Mouse (Mus musculus): ENCODE data around the gene Mapkapk2.

Mapkapk2 gene

DNA sequence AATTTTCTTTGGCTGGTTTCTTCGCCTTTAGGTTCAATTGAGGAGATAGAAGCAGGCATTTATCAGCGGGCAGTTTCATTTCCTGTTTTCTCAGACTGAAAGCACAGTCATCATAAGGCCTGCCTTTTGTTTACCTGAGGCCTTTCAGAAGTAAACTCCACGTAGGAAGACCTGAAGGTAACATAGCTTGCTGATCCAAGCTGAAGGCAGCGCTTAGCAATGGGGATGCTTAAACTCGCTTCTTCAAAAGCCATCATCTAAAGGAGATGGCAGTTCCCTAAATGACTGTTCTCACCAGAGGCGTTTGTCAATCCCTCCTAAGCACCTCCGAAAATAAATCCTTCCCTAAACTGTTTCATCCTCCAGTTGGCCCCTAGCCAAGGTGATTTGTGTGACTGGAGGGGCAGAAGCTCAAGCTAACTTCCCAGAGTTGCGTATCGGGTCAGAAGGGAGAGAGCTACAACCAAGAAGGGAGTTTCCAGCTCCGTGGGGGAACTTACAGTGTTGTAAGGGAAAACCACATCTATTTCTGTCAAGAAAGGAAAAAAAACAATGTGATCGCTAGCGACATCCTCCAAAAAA, 13.0 kb upstream of the Mapkapk2 start:
- DNase-seq (ENCODE audit: low spot score), result no peak

DNA sequence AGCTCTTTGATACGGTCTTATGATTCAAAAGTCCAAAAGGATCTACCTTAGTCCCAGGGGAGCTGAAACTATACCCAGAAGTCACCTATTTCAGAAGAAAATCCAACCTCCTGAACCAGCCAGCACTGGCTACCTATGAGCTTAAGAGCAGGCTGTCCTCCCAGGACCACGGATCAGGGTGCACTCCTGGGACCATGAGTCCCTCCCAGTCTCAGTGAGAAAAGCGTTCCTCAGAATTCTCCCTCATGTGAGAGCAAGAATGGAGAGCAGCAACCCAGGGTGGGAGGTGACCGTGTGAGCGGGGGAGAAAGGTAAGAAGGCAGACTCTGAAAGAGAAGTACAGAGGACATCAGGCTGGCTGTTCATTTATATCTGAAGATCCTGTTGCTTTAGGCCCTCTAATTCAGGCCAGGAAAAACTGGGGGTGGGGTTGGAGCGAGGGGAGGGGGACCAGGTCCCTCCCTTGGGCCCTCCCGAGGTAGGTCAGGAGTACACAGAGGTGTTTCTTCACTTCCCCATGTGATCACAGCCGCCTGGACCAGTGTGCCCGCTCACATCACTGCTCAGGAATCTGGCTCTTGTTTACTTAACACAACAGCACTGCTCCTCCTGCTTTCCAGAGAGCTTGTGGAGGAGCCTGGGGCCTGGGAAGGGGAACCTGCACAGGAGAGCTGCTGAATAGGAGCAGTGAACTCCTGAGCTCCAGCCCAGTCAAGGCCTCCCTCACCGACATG, 10.1 kb upstream of the Mapkapk2 start:
- no peak for DNase-seq (ENCODE audit: low spot score)

DNA sequence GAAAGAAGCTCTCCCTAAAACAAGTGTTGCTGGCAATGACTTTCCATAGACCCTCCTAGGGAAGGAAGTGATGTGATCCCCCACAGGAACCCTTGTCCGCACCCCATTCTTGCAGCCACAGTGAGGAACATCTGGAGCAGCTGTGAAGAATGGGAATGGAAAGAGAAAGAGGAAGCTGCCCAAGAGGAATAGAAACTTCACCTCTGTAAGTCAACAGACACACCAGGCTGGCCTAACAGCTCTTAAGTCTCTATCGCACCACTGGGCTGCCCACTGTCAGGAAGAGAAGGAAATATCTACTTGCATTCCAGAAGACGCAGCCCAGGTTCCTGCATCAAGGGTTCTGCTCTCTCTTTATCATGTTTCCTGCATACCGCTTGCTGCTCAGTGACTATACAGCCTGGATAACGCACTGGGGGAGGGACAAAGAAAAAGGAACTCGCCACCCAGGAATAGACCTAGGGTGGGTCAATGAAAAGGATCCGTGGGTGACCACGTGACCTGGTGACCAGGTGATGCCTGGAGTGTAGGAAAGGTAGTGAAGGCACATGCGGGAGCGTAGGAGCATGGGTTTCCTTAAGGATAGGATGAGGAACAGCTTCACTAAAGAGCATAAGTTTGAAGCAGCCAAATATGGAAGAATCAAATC, 6.3 kb upstream of the Mapkapk2 start:
- no peak for DNase-seq (ENCODE audit: low spot score)

DNA sequence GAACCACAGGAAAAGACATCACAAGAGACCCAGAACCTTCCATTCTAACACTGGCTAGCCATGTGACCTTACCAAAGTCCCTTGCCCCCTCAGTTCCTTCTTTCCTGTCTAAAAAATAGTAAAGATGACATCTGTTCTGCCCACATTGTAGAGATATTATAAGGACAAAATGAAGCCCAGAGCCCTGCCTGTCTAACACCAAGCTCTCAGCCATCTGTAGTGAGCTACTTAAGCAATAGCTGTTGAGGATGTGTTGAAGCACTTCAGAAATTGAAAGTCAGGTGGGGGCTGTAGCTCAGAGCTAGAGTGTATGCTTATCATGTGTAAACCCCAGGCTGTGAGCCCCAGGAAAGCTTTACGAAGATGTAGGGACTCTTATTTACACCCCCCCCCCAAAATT, 3.2 kb upstream of the Mapkapk2 start:
- no peak for DNase-seq (ENCODE audit: low spot score)

DNA sequence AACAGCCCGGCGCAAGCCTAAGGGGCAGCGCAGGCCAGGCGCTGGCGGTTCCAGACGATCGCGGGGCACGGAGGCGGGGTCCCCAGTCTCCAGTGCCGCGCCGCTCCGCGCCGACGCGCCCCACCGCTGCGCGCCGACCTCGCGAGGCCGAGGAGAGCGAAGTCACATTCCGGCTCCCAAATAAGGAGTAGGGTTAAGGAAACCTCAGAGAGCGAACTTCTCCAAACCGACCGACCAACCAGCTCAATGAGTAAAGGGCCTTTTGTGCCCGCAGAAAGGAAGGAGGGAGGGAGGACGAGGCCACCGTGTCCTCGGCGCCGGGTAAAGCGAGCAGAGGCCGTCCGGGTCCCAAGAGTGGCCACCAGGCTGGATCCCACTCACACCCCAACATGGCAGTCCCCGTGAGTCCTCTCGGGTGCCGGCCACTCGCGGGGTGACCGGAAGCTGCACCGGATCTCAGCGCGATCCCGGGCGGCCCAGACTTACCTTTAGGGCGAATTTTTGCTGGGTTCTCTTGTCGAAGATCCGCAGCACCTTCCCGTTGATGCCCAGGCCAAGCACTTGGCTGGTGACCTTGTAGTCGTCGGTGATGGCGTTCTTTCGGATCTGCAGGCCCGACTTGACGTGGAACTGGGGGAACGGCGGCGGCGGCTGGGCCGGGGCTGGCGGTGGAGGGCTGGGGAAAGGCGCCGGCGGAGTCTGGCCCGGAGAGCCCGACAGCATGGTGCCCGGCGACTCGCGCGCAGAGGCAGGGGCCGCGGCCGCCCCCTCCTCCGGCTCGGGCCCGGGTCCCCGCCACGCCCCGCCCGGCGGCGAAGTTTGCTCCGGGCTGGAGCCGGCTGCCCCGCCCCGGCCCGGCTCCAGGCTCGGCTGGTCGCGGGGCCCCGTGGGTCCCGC, 575 bp downstream of the Mapkapk2 start:
- no peak for DNase-seq (ENCODE audit: low spot score)

DNA sequence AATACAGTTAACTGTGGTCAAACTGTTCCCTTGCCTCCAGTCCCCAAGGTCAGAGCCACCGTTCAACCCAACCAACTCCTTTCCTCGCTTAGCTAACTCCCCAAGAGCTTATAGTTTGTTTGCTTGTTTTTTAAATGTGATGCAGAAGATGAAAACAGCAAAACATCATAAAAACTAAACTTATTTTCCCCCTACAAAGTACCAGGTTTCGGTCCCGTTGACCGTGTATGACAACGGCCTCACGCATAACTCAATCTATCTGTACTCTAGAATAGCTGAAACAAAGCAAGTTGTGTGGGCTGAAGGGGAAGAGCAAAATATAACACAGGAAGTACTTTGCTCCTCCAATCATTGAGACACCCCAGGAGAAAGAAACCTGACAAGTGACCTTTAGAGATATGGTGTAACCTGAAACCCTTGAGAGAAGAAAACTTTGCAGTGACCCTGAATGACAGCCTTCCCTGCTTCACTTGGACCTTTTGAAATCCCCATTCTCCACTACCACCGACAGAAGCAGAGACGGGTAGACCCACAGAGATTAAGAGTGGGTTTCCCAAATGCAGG, 1.4 kb downstream of the Mapkapk2 start:
- DNase-seq (ENCODE audit: low spot score), result no peak

DNA sequence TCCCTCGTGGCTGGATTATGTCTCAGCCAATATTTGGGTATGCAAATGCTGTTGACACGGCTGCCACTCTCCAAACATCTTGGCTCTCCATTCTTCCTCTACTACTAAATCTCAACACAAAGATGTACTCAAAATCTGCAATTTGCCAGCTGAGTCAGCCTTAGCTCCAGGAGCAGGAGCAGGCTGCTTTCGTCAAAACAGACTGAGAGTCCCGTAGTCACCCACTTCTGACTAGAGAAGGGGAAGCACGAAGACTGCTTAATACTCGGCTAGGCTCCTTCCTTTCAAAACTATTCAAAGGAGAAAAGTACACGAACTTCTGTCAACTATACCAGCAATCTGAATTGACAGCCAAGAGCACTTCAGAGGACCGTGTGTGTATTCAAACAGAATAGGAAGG, 2.1 kb downstream of the Mapkapk2 start:
- no peak for DNase-seq (ENCODE audit: low spot score)

DNA sequence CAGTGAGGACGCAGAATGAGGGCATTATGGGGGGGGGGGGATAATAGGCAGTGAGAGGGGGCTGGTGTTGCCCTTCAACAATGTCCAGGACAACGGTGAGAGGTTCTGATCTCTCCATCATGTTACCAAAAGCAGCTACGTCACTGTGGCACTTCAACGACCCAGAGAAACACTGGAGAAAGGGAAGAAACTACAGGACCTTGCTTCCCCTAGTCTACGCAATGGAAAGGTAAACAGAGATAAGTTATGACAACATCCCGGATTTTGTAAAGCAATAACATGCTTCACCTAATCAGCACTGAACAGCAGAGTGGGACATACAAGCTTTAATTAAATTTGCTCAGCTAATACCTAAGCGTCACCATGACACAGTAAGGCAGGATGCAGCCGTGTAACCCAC, 3.7 kb downstream of the Mapkapk2 start:
- no peak for DNase-seq (ENCODE audit: low spot score)

DNA sequence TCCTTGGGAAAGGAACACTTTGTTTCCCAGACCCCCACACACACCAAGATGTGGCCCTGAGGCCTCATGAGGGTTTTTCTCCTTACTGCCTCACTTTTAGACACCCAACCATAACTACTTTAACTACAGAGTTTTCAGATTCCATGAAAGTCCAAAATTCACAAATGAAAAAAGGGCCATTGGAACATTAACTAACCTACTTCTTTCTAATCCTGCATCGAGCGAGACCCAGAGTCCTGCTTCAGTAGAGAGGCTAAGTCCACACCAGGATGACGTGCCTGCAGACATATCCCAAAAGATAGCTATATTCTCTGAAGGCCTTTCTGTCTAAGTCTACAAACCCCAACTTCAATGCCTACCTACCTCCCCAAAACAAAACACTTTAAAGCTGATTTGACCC, 4.8 kb downstream of the Mapkapk2 start:
- no peak for DNase-seq (ENCODE audit: low spot score)

DNA sequence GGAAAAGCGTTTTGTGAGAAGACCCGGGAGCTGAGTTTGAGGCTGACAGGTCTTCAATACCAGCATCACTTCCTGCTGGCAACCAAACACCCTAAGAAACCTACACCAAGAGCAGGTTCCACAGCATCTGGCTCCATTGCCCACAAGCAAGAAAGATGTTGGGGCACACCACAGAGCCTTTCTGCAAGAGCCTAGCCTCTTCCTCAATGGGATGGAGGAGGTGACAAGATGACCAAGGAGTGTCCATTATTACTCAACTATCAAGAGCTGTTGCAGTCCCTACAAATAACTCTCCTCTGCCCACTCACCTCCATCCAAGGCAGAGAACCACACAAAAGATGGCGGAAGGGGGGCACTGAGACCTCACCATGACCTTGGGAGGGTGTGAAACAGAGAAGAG, 5.5 kb downstream of the Mapkapk2 start:
- no peak for DNase-seq (ENCODE audit: low spot score)

DNA sequence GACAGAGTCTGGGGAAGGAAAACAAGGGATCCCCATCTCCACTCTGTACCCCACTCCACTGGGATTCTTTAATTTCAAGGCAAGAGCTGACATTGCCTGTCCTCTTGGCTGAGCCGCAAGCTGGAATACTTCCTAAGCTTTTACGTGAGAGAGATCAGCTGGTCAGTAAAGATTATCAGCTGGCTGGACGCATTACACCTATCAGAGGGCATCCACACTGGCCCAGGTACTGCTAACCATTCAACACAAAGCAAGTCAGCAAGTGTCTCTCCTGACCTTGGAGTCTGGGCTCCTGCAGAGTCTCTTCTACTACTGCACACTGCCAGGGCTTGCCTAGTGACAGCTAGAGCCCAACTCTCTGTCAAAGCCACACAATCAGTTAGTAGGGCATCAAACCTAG, 6.1 kb downstream of the Mapkapk2 start:
- no peak for DNase-seq (ENCODE audit: low spot score)

DNA sequence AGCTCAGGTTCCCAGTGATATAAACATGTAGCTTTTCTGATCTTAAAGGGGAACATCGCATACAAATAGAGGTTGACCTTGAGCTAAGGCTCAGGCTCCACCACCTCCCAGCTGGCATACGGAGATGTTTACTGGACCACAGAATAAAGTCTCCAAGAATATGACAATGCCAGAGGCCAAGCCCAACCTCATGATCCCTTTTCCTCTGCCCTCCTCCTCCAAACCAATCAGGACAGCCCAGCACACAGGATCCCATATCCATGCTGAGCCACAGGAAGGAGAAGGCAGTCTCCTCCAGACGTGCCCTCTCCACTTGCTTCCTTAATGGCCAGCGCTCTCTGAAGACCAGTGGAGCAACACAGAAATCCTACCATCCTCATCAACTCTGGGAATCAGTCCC, 6.7 kb downstream of the Mapkapk2 start:
- no peak for DNase-seq (ENCODE audit: low spot score)

DNA sequence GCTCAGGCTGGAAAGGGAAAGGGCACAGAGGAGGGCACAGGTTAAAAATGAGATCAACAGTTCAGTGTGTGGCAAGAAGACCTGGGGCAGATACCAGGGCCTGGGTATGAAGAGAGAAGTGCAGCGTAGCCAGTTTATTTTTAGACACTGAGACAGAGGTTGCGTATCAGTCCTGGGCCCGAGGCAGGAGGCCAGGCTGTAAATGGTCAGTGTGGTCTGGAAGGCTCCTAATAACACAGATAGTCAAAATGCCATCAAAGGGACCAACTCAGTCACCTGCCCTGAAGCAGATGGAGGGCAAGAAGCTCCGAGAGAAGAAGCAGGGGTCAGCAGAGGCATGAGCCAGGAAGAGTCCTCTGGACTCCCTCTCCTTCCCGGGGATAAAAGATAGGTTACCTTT, 7.4 kb downstream of the Mapkapk2 start:
- no peak for DNase-seq (ENCODE audit: low spot score)

DNA sequence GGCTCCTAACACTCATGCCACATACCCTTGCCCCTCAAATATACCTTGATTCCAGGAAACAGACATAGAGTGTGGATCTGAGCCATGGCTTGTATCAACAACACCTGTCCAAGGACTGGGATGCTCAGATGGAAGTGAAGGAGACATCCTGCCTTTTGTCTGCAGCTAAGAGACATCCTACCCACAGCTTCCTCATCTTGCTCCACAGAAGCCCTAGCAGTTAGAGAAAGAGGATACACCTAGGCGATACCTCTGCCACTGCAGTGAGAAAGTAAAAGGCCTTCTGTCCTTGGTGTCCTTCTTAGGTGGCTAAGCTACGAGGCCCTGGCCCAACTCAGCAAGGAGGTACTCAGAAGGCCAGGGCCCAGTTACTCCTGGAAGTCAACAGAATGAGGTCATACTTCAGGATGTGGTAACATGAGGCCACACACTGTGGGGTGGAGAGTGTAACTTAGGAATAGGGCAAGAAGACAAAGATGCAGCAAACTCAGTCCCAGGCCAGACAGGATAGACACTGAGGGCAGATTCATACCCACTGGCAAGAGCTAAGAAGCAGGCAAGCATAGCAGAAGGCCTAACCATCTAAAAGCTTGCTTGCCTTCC, 8.0 kb downstream of the Mapkapk2 start:
- no peak for DNase-seq (ENCODE audit: low spot score)

DNA sequence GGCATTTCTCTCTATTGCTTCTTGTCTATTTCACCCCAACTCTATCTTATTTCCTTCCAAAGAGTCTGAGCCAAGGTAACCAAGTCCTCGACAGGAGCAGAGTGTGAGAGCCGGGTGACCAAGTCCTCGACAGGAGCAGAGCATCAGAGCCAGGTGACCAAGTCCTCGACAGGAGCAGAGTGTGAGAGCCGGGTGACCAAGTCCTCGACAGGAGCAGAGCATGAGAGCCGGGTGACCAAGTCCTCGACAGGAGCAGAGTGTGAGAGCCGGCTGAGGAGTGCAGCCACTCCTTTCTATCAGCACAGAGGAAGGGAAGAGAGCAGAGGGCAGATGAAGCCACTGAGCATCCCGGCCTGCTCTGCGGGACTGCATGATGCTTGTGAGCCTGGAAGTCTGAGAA, 9.1 kb downstream of the Mapkapk2 start:
- no peak for DNase-seq (ENCODE audit: low spot score)

DNA sequence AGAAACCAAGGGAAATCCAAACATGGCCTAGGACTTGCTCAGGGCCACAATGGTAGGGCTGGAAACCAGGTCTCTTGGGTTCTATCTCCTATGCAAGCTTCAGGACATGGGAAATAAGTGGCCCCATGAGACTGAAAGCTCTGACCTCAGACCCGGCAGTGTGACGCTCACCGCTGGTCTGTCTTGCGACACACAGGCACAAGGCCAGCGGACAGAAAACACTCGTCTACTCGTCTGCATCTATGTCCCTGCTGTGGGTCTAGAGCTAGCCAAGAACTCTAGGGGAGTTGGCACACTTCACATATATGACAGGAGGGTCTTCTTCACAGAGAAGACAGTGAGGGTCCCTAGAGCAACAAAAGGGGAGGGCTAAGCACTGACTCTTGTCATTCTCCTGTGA, 10.7 kb downstream of the Mapkapk2 start:
- DNase-seq (ENCODE audit: low spot score), result no peak

DNA sequence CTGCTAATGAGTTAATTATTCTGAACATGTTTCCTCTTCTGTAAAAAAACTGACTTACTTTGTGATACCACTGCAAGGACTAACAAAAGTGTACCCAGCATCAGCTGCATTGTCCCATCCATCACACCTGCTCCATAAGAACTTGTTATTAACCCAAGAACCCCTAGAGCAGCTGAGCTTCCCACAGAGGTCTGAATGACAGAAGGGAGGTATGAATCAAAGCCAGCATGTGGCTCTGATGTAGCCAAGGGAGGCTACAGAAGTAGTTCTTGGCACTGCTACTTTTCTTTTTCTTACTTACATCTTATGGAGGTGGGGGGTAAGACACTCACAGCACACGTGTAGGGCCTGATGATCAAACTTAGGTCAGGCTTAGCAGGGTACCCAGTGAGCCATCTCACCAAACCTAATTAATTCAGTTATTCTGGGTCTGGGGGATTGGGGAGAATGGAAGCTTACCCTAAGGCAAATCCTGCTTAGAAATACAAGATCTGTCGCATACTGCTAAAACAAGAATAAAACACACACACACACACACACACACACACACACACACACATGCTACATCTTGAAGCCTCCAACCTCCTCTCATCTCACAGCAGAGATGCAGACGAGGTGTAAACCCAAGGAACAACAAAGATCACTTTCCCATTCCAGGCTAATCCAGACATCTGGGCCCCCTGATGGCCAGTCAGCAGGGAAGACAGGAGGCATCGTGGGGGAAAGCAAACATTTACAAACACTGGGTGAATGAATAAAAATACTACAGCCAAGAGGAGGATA, 11.5 kb downstream of the Mapkapk2 start:
- DNase-seq (ENCODE audit: low spot score), result no peak

DNA sequence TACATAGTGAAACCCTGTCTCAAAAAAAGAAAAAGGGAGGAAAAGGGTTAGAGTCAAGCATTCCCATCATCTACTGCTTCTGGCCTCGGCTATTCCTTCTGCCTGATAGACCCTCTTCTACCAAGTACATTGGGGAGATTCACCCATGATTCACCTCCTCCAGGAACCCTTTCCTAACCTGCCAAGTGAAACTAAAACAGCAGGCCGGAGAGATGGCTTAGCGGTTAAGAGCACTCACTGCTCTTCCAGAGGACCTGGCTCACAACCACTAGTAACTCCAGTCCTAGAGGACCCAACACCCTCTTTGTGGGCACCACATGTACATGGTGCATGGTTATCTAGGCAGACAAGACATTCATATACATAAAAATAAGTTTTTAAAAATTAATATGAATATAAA, 12.4 kb downstream of the Mapkapk2 start:
- no peak for DNase-seq (ENCODE audit: low spot score)

DNA sequence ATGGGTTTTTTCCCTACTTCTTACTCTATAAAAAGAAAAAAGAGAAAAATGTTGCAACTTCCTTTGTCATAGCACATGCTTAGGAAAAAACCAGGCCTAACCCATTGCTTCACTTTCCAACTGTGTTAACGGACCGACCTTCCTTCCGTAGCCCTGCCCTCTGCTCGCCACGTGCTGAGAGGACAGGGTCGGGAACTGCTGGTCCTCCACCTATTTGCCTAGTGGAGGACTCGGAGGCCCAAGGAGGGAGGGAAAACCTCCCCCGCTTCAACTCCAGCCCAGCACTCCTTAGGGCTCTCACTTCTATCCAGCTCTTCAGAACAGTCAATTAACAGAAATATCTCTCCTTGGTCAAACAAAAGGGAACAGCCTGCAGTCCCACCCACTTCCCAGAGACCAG, 13.3 kb downstream of the Mapkapk2 start:
- no peak for DNase-seq (ENCODE audit: low spot score)

DNA sequence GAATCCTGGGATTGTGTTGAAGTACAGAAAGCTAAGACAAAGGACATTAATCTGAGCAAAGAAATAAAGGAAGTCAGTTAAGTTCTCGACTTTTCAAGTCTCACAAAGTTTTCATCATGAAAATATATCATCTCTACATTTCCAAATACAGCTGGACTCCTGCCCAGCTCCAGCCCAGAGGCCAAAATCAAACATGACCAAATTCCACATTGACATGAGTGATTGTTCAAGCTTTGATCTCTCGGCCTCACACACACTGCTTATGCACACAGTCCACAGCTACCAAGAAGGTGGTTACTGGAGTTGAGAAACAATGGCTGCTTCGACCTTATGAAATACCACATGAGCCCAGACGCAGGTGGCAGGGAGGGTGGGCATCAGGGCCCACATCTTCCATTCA, 14.0 kb downstream of the Mapkapk2 start:
- no peak for DNase-seq (ENCODE audit: low spot score)

DNA sequence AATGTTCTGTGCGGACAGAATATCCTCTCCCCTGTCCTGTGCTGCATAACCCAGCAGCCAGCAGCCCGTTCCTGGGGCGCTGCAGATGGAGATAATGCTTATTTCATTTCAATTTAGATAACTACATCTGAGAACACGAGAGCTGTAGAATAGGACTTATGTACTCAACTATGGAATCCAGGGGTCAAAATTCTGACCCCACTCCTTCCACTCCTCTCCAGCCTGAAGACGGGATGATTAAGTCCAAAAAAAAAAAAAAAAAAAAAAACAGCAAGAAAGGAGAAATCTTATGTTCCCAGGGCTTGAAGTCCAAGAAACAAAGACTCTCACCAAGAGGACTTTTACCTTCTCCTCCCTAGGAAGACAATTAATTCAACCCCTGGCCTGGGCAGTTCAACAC, 14.5 kb downstream of the Mapkapk2 start:
- no peak for DNase-seq (ENCODE audit: low spot score)

Data from c-Kit-positive CD71-positive TER-119-positive erythroid progenitor cells, embryonic 14.5 days (primary cell).